Comparison of ENCODE assay signal across 12 mouse cellular contexts in the genomic region with DNA sequence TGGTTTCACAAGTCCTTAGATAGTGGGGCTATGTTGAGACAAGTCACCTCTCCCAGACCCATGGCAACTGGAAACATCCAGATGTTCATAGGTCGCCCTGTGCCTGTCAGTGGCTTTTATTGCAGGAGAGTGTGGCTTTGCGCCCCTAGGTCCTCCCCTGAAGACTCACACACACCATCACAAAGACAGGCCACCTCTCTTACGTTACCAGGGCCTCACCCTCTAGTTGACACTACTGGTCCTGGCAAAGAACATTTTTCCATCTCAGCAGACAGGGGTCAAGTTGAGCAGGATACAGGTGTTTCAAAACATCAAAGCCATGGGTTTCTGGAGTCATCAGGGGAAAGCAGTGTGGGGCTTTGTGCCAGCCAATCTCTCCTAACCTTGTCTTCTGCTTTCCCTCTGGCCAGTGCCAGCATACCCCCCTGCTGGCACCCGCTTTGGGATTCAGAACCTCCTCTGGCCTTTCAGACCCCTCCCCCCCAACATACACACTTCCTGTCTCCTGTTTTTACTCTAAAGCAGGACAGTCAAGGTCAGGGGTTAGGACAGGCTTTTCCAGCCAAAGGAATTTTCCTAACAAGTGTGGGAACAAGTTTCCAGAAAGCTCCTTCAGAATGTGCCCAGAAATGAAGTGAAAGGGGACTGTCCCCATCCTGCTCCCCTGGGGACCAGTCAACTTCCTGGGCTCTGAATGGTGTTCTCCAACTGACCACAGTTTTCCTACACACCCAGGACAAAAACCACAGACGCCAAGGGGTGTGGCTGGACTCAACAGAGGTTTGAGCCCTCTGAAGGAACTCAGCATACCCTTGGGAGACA. TPM values are rescaled to one million over a fixed set of nuclear protein-coding genes. Genes with fewer than 3 reads are reported as not detected.
A peak's percentile ranks its signal among the peaks of the same experiment; 100 is the strongest.
DNase-seq lines count a peak whose midpoint lies in the region; ATAC-seq and TF ChIP-seq lines count a peak whose summit lies in the region.
"Had no signal": no experiment of that assay in that cellular context is flagged by ENCODE, and none has a peak within 500 bp of the region (broad histone marks: within the 10 kb centered on the region; RNA-seq: fewer than 3 reads in every experiment).

No protein-coding gene starts in this region.

- no peaks in the 10 kb centered on the region for H3K4me1 ChIP-seq in kidney, embryonic 14.5 days (ENCODE audit: control insufficient read depth, insufficient read depth, low read length)
- H3K4me1 ChIP-seq in small intestine, adult 2 months (ENCODE audit: control insufficient read depth, insufficient read depth, insufficient read length, low read length): no peaks in the 10 kb centered on the region
- H3K4me1 ChIP-seq: liver, embryonic 12.5 days had no signal

- no peak overlapping the region for H3K9ac ChIP-seq in kidney, embryonic 14.5 days (ENCODE audit: low read depth, low read length)
- H3K9ac ChIP-seq: forebrain, embryonic 13.5 days; liver, embryonic 12.5 days; midbrain, embryonic 12.5 days had no signal

- H3K36me3 ChIP-seq in kidney, embryonic 14.5 days (ENCODE audit: control insufficient read depth, insufficient read depth, low read length): no peaks in the 10 kb centered on the region
- no peaks in the 10 kb centered on the region for H3K36me3 ChIP-seq in small intestine, adult 2 months (ENCODE audit: control insufficient read depth, insufficient read depth, low read length)
- H3K36me3 ChIP-seq: liver, embryonic 12.5 days had no signal

- 65% methylated on average over 5 of the region's 5 CpGs for WGBS in kidney, embryonic 14.5 days
- 61% methylated on average over 5 of the region's 5 CpGs for WGBS in small intestine, adult 2 months

- no peak for TF ChIP-seq CTCF in small intestine, adult 2 months (IDR thresholded peaks at IDR 0.05; ENCODE audit: extremely low read depth, insufficient read length, insufficient replicate concordance, low read depth, low read length)

- ATAC-seq in kidney, embryonic 14.5 days (ENCODE audit: low FRiP score, low TSS enrichment): no peak
- ATAC-seq: forebrain, embryonic 13.5 days; liver, embryonic 12.5 days had no signal

- no peak overlapping the region for H3K4me2 ChIP-seq in kidney, embryonic 14.5 days (replicated peaks; ENCODE audit: low read depth, low read length)
- H3K4me2 ChIP-seq: forebrain, embryonic 13.5 days; liver, embryonic 12.5 days; midbrain, embryonic 12.5 days had no signal

- H3K27me3 ChIP-seq in kidney, embryonic 14.5 days (ENCODE audit: control insufficient read depth, insufficient read depth, low read length): no peaks in the 10 kb centered on the region
- peaks cover 4% of the 10 kb centered on the region; the same call in 1 of the 2 replicates for H3K27me3 ChIP-seq in small intestine, adult 2 months (ENCODE audit: control insufficient read depth, insufficient read depth, low read length)
- H3K27me3 ChIP-seq: forebrain, embryonic 13.5 days; liver, embryonic 12.5 days; midbrain, embryonic 12.5 days had no signal

- peak; percentile 20 for DNase-seq in kidney, adult 9 months
- peak; percentile 39 to 69 for DNase-seq in heart, adult 18-20 months
- DNase-seq in heart, postnatal 4 days: peak; percentile 36
- no peak for DNase-seq in spleen, postnatal 36 days (ENCODE audit: low spot score in 2 of 2)
- no peak for DNase-seq in natural killer cell, adult 2 months (ENCODE audit: low spot score in 2 of 2)
- no peak for DNase-seq in retina, postnatal 1 day
- DNase-seq: layer of hippocampus, postnatal 36 days had no signal

- H3K4me3 ChIP-seq in kidney, embryonic 14.5 days (ENCODE audit: low read length): no peak overlapping the region
- H3K4me3 ChIP-seq in small intestine, adult 2 months (ENCODE audit: low read depth, low read length): no peak overlapping the region
- H3K4me3 ChIP-seq: forebrain, embryonic 13.5 days; liver, embryonic 12.5 days; midbrain, embryonic 12.5 days had no signal

- no peak overlapping the region for H3K27ac ChIP-seq in kidney, embryonic 14.5 days (ENCODE audit: low read depth, low read length)
- H3K27ac ChIP-seq in small intestine, adult 2 months (ENCODE audit: insufficient read depth, low read depth, low read length): peak overlapping the region; percentile 0; the same call in 1 of the 2 replicates
- H3K27ac ChIP-seq: forebrain, embryonic 13.5 days; liver, embryonic 12.5 days; midbrain, embryonic 12.5 days had no signal

- TF ChIP-seq POLR2A in small intestine, adult 2 months (IDR thresholded peaks at IDR 0.05; ENCODE audit: low read depth, low read length): no peak

- peaks cover 3% of the 10 kb centered on the region; the same call in 1 of the 2 replicates for H3K9me3 ChIP-seq in kidney, embryonic 14.5 days (ENCODE audit: control insufficient read depth, low read length)
- H3K9me3 ChIP-seq: liver, embryonic 12.5 days; midbrain, embryonic 12.5 days had no signal

RNA-seq across cellular contexts. Expression of gene Prkar1b, which starts 31.5 kb away (rescaled TPM):
- 10.0 and 15.7 TPM in 2 replicates for polyA plus RNA-seq in kidney, embryonic 14.5 days (2014; fragmentation: Nextera tagmentation; extraction: Ambion mirVana)
- total RNA-seq in heart, adult 18-20 months (2021): 1 to 10 TPM; 1.5 to 2.0 TPM
- 1 to 10 TPM; 2.3 to 2.8 TPM for total RNA-seq in heart, postnatal 4 days (2021)
- 2.2 and 3.8 TPM in 2 replicates for polyA plus RNA-seq in small intestine, adult 2 months (2012; rRNA removed)

RNA-seq across cellular contexts. Expression of gene Dnaaf5, which starts 31.7 kb away (rescaled TPM):
- polyA plus RNA-seq in kidney, embryonic 14.5 days (2014; fragmentation: Nextera tagmentation; extraction: Ambion mirVana): 9.1 and 11.5 TPM in 2 replicates
- 10 to 100 TPM; 13.5 to 19.7 TPM for total RNA-seq in heart, adult 18-20 months (2021)
- total RNA-seq in heart, postnatal 4 days (2021): 10 to 100 TPM; 19.1 to 19.5 TPM
- polyA plus RNA-seq in small intestine, adult 2 months (2012; rRNA removed): 12.0 and 16.4 TPM in 2 replicates

Comparison
In these comparisons a context has a peak if more than half of its experiments do, and no peak if none do; other contexts are left out.
1. DNase-seq: peak in kidney, adult 9 months (single experiment), heart, adult 18-20 months (2 of 2) and heart, postnatal 4 days (single experiment); none in spleen, postnatal 36 days (0 of 2), natural killer cell, adult 2 months (0 of 2) and retina, postnatal 1 day (single experiment).